Mouse (Mus musculus): Measurements from ENCODE around the gene Agfg2. TPM values are rescaled to one million over a fixed set of nuclear protein-coding genes. Genes with fewer than 3 reads are reported as not detected.
"Not testable (repeated sequence)": the region's sequence is repeated elsewhere in the genome, so short reads cannot be mapped to it uniquely, and the experiment has no call there.

Agfg2 gene
- 10 to 100 TPM; 46.9 to 48.9 TPM for total RNA-seq (2021)
- long read RNA-seq, experiment 1, transcript Agfg2-202 (13 exons, 2,858 nt): major isoform, 41 of 86 reads
- long read RNA-seq, experiment 1, transcript Agfg2-201 (12 exons, 2,893 nt): minor isoform, 8 of 86 reads
- long read RNA-seq, experiment 1, partial matches to known transcripts: 10 of 86 reads
- long read RNA-seq, experiment 1, other reads (novel, unspliced or antisense): 26 of 86 reads
- long read RNA-seq, experiment 2, transcript Agfg2-201 (12 exons, 2,893 nt): minor isoform, 7 of 63 reads
- long read RNA-seq, experiment 2, transcript Agfg2-202 (13 exons, 2,858 nt): major isoform, 39 of 63 reads
- long read RNA-seq, experiment 2, partial matches to known transcripts: 9 of 63 reads
- long read RNA-seq, experiment 2, other reads (novel, unspliced or antisense): 8 of 63 reads

- DNase-seq (ENCODE audit: low spot score in 2 of 2): peak; percentile 97 to 98
Observed at GRCm38 (mm10) chr5:137684294-137685123, at the start of gene Agfg2. TSS of gene Agfg2 (minus strand) at chr5:137684726.

GRCm38 (mm10) chr5:137733638-137734288 is 49.2 kb upstream of the Agfg2 start:
- no peak for DNase-seq (ENCODE audit: low spot score in 2 of 2)

- DNase-seq (ENCODE audit: low spot score in 2 of 2): no peak
Observed at GRCm38 (mm10) chr5:137726767-137727166, 42.2 kb upstream of the Agfg2 start.

- no peak for DNase-seq (ENCODE audit: low spot score in 2 of 2)
Observed at GRCm38 (mm10) chr5:137723840-137724239, 39.3 kb upstream of the Agfg2 start.

GRCm38 (mm10) chr5:137720558-137721164 is 36.1 kb upstream of the Agfg2 start:
- not testable (repeated sequence) for DNase-seq (ENCODE audit: low spot score in 2 of 2)

- DNase-seq (ENCODE audit: low spot score in 2 of 2): no peak
Observed at GRCm38 (mm10) chr5:137719088-137719487, 34.6 kb upstream of the Agfg2 start.

- DNase-seq (ENCODE audit: low spot score in 2 of 2): no peak
Observed at GRCm38 (mm10) chr5:137718020-137718790, 33.7 kb upstream of the Agfg2 start.

GRCm38 (mm10) chr5:137715685-137716084 is 31.2 kb upstream of the Agfg2 start:
- no peak for DNase-seq (ENCODE audit: low spot score in 2 of 2)

GRCm38 (mm10) chr5:137713454-137713853 is 28.9 kb upstream of the Agfg2 start:
- no peak for DNase-seq (ENCODE audit: low spot score in 2 of 2)

GRCm38 (mm10) chr5:137706913-137707633 is 22.5 kb upstream of the Agfg2 start:
- DNase-seq (ENCODE audit: low spot score in 2 of 2): peak in 1 of 2 experiments; percentile 21

GRCm38 (mm10) chr5:137705242-137705641 is 20.7 kb upstream of the Agfg2 start:
- no peak for DNase-seq (ENCODE audit: low spot score in 2 of 2)

GRCm38 (mm10) chr5:137699850-137700249 is 15.3 kb upstream of the Agfg2 start:
- DNase-seq (ENCODE audit: low spot score in 2 of 2): no peak

- no peak for DNase-seq (ENCODE audit: low spot score in 2 of 2)
Observed at GRCm38 (mm10) chr5:137699080-137699479, 14.6 kb upstream of the Agfg2 start.

GRCm38 (mm10) chr5:137695930-137696329 is 11.4 kb upstream of the Agfg2 start:
- no peak for DNase-seq (ENCODE audit: low spot score in 2 of 2)

GRCm38 (mm10) chr5:137694796-137695195 is 10.3 kb upstream of the Agfg2 start:
- DNase-seq (ENCODE audit: low spot score in 2 of 2): no peak

GRCm38 (mm10) chr5:137691881-137692280 is 7.4 kb upstream of the Agfg2 start:
- no peak for DNase-seq (ENCODE audit: low spot score in 2 of 2)

GRCm38 (mm10) chr5:137690531-137690930 is 6.0 kb upstream of the Agfg2 start:
- no peak for DNase-seq (ENCODE audit: low spot score in 2 of 2)

- no peak for DNase-seq (ENCODE audit: low spot score in 2 of 2)
Observed at GRCm38 (mm10) chr5:137689974-137690373, 5.4 kb upstream of the Agfg2 start.

GRCm38 (mm10) chr5:137686127-137686790 is 1.7 kb upstream of the Agfg2 start:
- no peak for DNase-seq (ENCODE audit: low spot score in 2 of 2)

Data from left cerebral cortex, adult 18-20 months (tissue).